Mouse (Mus musculus): ENCODE data around the gene Sp8.

DNA sequence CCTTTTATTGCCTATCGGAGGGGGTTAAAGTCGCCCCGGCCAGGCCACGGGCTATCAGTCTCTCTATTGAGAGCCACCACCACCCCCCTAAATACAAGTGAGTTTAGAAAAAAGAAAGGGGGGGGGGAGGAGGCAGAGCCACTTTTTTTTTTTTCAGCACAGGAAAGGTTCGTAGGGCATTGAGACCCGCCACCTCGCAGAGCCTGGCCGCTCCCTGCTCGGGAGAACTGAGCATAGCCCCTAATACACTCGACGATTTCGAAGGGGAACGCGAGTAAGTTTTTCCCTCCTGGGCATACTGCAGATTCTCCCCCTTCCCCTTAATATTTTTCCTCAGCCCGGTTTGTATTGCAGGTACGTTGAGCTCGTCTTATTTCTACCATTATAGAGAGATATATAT is 1.3 kb downstream of the Sp8 start:
- TF ChIP-seq CTCF (IDR thresholded peaks at IDR 0.05; ENCODE audit: low read depth): no peak
- TF ChIP-seq EP300 (IDR thresholded peaks at IDR 0.05; ENCODE audit: low read depth): no peak
